Mouse (Mus musculus): ENCODE data around the gene Zfp668. TPM values are rescaled to one million over a fixed set of nuclear protein-coding genes. Genes with fewer than 3 reads are reported as not detected.
A peak's percentile ranks its signal among the peaks of the same experiment; 100 is the strongest.
"Not testable (repeated sequence)": the region's sequence is repeated elsewhere in the genome, so short reads cannot be mapped to it uniquely, and the experiment has no call there.

Zfp668 gene
- total RNA-seq, 2 experiments from 2014 or later: 8.8 to 10.1 TPM

DNA sequence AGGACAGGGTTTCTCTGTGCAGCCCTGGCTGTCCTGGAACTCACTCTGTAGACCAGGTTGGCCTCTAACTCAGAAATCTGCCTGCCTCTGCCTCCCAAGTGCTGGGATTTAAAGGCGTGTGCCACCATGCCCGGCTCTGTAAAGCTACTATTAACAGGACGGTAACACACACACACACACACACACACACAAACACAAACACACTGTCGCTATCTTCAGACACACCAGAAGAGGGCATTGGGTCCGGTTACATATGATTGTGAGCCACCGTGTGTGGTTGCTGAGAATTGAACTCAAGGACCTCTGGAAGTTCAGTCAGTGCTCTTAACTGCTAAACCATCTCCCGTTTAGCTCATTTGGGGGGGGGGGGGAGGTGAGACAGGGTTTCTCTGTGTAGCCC lies 19.3 kb upstream of the Zfp668 start:
- not testable (repeated sequence) for DNase-seq (ENCODE audit: low spot score in 2 of 2)

DNA sequence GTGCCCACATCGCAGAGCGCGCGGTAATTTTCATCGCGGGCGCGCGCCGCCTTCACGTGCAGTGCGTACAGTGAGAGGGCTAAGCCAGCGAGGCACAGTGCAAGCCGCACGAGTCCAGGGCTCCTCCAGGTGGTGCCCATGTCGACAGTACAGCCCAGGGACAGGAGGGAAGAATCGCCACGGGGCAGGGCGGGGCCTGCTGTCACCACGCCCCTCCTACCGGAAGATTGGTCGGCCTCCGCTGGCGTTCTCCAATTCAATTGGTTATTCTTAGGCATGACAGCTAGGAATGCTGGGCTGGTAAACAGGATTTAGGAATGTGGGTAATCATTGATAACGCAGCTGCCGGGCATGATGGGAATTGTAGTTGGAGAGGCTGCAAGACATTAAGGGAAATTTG lies 18.8 kb upstream of the Zfp668 start, which contains the start of the genes Gm21974 and Vkorc1:
Gene Gm21974, minus strand, starts transcription at position 13 of the 400 bp plus-strand sequence.
Gene Vkorc1, minus strand, starts transcription at position 176 of the 400 bp plus-strand sequence.
- DNase-seq (ENCODE audit: low spot score in 2 of 2): peak; percentile 87 to 92

DNA sequence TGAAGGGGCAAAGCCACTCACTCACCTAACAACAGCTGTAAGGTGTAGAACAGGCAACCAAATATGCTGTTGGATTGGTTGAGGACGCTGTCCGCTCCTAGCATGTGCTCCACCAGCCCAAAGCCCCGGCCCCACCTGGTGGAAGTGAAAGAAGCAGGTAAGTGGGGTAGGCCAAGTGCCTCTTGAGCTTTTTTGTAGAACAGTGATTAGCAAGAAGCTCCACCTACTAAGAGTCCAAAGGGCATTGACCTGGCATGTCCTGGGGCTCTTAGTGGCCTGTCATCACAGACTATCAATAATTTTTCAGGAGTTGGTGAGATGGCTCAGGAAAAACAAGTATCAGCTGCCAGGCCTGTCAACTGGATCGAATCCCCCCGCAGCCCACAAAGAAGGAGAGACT lies 17.9 kb upstream of the Zfp668 start:
- no peak for DNase-seq (ENCODE audit: low spot score in 2 of 2)

DNA sequence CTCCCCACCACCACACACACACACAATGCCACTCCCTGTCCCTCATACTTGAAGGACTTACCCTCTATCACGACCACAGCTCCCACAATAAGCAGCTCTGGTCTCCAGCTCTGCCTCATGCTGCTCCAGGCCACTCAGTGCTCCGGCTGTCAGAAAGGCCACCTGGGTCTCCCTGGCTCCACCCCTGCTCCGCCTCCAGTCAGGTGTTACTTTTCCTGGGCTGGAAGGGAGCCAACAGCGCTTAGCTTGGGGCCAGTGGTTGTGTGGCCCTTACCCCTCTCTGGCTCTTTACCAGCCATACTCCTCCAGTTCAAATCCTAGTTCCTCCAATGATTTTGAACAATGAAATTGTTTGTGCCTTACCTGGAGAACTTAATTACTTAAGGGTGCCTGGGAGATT lies 14.2 kb upstream of the Zfp668 start, which contains the start of gene Prss53:
Gene Prss53, minus strand, starts transcription at position 173 of the 400 bp plus-strand sequence.
- no peak for DNase-seq (ENCODE audit: low spot score in 2 of 2)

DNA sequence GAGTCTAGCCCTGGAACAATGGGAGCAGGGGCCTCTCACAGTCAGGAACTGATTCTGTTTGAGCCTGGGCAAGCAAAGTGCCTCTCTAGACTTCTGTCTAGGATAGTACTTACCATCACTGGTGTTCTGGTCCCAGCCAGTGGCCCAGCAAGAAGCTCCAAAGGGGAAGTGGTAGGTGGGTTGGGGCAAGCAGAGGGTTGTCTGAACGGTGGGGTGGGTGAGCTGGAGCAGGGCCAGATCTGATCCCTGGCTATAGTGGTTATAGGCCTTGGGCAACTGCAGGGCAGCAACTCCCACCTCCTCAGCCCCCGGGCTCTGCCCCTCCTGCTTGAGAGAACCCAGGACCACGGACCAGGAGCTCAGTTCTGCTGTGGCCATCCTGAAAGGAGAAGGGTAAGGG lies 12.2 kb upstream of the Zfp668 start:
- no peak for DNase-seq (ENCODE audit: low spot score in 2 of 2)

DNA sequence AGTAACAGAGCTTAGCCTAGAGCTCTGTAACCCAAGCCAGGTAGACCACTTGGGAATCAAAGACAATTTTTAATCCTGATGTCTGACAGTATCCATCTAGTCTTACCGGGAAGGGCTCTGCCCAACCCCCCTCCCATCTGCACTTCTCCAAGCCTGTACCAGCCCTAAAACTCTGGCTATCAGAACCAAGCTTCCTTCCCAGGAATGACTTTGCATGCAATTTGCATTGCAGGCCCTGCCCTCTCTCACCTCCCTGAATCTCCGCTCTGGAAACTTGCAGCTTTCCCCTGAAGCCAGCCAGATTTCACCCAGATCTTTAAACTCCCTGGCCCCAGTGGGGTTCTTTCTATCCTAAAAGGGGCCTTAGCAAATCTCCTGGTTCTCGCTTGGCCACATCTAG lies 11.2 kb upstream of the Zfp668 start:
- DNase-seq (ENCODE audit: low spot score in 2 of 2): no peak

DNA sequence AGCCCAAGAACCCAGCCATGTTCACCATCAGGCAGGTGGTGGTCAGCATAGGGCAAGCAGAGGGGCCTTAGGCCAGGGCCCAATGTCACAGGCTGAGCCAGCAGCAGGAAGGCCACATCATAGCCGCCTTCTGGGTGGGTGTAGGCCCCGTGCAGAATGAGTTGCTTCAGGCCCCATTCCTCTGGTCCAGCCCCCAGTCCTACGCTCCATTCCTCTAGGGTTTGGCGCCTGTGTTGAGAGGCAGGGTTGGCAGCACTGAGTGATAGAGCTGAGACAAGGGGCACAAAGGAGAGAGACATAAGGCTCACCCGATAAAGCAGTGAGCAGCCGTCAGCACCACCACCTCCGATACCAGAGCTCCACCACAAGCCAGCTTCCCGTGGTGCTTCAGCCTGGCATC lies 10.6 kb upstream of the Zfp668 start:
- no peak for DNase-seq (ENCODE audit: low spot score in 2 of 2)

DNA sequence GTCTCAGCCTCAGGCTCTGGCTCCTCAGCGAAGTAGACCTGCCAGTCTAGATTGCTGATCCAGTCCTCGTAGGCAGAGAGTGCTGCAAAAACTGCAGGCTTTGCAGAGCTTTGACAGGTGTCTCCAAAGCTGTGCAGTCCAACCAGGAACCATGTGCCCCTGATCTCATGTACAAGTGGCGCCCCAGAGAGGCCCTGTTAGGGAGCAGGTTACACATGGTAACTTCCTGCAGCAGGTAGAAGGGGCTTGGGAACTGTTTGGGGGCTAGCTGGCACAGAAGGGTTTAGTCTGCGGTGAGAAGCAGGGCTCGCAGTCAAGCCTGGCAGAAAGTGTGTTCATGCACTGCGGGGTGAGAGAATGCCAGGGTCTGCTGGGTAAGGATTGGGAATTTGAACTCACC lies 9.9 kb upstream of the Zfp668 start:
- no peak for DNase-seq (ENCODE audit: low spot score in 2 of 2)

DNA sequence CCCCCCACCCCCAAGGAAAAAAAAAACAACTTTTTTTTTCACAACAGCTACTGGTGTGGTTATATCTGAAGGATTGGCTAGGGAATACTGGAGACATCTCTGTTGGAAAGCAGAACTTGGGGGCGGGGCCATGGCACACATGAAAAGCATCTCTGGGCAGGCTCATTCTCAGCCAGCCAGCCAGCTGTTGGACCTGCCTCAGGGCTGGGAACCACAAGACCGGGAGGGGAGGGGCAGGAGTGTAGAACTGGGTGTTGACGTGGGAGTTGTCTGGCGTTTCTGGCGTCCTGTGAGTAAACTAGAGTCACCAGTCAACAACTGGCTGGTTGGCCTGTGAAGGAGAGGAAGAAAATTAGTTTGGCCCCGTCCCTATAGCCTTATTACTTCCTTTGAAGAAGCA lies 9.3 kb upstream of the Zfp668 start:
- peak in 1 of 2 experiments; percentile 60 for DNase-seq (ENCODE audit: low spot score in 2 of 2)

DNA sequence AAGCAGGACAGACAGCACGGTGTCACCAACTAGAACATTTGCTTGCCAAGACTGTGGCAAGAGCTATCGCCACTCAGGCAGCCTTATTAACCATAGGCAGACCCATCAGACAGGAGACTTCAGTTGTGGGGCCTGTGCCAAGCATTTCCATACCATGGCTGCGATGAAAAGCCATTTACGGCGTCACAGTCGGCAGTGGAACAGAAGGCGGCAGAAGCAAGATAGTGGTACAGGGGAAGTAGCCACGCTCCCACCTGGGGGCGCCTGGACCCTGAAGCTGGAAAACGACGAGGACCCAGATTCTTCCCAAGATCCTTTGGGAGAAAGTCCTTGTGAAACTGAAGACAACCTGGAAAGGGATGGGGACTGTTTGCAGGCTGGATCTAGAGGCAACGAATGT lies 3.8 kb upstream of the Zfp668 start:
- DNase-seq (ENCODE audit: low spot score in 2 of 2): no peak

DNA sequence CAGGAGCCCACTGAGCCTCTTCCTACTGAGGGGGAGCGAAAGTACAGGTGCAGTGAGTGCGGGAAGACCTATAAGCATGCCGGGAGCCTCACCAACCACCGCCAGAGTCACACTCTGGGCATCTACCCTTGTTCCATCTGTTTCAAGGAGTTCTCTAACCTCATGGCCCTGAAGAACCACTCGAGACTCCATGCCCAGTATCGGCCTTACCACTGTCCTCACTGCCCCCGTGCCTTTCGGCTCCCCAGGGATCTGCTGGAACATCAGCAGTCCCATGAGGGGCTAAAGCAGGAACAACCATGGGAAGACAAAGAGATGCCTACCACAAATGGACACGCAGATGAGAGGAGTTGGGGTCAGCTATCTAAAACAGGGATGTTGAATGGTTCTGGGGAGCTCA lies 2.7 kb upstream of the Zfp668 start:
- no peak for DNase-seq (ENCODE audit: low spot score in 2 of 2)

DNA sequence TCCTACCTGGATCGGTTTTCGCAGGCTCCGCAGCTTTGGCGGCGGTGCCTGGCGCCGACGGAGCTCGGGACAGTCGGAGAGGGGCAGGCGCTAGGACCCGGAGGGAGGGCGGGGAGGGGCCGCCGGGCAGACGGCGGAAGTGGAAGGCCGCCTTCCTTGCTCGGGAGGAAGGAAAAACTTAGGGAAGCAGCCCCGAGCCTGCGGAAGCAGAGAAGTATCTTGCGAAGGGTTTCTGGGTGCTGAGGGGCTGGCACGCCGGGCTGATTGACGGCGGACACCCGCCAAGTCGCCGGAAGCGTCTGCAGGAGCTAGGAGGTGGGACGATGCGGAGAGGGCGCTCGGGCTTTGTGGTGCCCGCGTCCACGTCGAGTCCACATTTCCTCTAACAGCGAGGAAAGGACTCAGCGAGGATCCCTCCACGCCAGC lies 574 bp downstream of the Zfp668 start, which contains the start of gene Zfp646:
Gene Zfp646, plus strand, starts transcription at position 181 of the 426 bp plus-strand sequence.
- DNase-seq (ENCODE audit: low spot score in 2 of 2): peak in 1 of 2 experiments; percentile 83

DNA sequence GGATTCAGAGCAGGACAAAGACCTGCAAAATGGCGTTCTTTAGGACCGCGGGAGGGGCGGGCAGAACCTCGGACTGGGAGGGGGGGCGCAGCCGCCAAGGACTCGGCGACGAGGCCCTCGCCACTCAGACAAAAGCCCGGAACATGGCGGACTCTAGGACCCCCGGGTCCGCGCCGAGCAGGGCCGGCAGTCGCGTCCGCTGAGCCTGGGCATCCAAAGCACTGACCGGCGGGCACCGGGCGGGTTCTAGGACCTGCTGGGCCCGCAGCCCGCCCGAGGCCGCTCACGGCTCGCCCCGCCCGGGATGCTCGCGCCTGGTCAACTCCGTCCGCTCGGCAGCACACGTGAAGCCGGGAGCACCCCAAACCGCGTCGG lies 1.0 kb downstream of the Zfp668 start:
- DNase-seq (ENCODE audit: low spot score in 2 of 2): peak; percentile 88 to 94

DNA sequence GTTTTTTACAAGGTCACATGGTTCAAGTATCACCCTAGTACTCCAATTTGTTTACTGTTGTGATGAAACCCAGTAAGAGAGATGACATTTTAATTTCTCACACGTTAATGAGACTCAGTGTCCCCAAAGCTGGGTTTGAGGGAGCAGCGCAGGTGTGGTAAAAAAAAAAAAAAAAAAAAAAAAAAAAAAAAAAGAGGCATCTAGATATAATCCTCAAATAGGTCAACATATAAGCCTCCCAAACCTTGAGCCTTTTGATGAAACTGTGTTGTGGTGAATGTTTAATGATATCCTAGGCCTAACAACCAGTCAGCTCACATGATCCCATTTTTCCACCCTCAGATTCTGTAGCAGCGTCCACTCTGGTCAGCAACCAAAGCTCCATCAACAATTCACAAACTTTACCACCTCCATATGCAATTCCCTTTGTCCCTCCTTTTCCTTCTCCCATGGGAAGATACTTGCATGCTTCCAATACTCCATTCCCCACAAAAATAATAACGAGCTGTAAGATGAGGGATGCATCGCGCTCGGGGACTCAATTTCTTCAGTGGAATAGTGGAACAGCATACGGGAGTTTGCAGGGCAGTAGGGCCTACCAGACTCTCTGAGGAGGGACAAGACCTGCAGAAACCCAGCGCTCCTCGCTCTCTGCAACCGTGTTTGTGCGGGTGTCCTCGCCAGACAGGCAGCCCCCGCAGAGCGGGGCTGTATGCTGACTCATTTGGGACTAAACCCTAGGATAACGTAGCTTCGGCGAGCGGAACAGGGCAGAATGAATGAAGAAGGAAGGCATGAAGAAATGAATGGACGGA lies 1.6 kb downstream of the Zfp668 start:
- no peak for DNase-seq (ENCODE audit: low spot score in 2 of 2)

DNA sequence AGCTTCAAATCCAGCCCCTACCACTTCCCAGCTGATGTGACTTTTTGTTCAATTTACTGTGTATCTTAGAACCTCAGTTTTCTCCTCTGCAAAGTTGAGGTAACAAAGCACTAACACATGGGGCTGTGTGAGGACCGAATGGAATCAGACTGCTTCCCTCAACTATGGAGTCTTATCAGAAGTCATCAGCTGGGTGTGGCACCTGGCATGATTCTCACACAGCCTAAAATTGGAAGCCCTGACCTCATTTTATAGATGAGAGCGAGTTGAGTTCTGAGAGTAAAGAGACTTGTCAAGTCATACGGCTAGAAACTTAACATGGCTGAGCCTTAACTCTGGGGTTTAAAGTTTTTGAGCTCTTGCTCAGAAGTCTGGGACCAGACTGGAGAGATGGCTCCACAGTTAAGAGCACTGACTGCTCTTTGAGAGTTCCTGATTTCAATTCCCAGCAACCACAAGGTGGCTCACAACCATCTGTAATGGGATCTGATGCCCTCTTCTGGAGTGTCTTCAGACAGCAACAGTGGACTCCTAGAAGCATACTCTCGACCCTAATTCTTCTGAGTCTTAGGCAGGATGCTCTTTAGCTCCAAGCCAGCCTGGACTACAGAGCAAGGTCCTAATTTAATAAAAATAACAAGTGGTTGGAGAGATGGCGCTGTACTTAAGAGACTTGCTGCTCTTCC lies 6.3 kb downstream of the Zfp668 start:
- no peak for DNase-seq (ENCODE audit: low spot score in 2 of 2)

DNA sequence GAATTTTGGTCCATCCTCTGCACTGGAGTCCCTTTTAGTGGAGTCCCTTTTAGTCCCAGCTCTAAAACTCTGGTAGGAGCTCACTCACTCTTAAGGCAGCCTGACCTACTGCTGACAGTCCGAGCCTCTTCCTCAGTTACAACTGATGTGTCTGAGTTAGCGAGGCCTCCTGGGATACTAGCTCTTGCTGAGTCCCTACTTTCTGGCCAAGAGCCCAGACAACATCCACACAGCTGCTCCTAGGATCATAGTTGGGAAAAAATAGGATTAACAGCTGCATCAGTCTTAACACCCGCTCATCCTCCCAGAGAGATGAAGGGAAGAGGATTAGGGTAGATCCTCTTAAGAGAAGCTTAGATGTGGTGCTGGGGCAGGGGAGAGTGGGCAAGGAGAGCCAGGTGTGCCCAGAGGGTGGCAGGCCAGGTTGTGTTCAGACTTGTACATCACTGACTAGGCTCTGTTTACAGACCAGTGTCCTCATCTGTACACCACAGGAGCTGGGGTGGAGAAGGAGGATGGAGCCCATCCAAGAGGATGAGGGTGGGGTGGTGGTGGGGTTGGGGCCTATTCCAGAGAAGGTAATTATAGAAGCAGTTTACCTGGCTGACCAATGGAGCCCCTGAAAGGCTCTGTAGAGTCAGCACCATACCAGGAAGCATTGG lies 7.3 kb downstream of the Zfp668 start:
- peak in 1 of 2 experiments; percentile 58 for DNase-seq (ENCODE audit: low spot score in 2 of 2)

DNA sequence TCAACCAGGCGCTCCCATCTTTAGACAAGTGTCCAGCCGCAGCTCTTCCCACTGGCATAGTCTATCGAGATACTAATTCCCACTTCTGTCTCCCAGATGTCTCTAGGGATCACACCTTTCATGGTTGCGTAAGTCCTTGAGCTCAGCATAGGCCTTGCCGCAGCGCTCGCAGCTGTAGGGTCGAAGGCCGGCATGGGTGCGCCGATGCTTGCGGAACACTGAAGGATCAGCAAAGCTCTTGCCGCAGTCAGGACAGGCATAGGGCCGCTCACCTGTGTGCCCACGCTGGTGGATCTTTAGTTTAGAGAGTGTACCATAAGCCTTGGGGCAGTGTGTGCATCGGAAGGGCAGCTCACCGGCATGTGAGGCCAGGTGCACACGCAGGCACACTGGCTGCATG lies 9.0 kb downstream of the Zfp668 start:
- DNase-seq (ENCODE audit: low spot score in 2 of 2): no peak

DNA sequence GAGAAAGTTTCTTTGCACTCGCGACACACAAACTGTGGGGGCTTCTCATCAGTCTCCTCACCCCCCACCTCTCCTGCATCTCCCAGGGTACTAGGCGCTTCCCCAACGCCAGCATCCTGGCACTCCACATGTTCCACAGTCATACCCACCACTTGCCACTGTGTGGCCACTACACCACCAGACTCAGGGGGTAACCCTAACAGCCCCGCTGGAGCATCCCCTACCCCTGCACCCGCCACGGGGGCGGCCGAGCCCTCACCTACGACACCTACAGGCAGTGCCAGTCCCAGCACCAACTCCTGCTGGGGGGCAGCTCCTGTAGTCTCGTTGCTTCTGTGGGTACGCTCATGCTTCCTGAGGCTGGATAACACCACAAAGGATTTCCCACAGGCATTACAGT lies 10.2 kb downstream of the Zfp668 start:
- DNase-seq (ENCODE audit: low spot score in 2 of 2): no peak

DNA sequence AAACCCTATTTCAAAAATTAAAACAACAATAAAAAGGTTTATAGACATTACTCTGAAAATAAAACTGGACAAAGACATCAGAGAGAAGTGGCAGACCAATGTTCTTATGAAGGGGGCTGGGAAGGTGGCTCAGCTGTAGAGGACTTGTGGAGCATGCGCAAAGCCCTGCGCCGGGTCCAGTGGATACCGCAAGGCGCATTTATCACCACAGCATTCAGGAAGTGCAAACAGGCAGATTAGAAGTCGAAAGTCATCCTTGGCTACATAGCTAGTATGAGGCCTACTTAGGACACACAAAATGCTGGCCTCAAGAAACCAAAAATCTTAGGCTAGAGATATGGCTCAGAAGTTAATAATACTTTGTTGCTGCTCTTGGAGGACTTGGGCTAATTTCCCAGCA lies 18.4 kb downstream of the Zfp668 start:
- no peak for DNase-seq (ENCODE audit: low spot score in 2 of 2)

DNA sequence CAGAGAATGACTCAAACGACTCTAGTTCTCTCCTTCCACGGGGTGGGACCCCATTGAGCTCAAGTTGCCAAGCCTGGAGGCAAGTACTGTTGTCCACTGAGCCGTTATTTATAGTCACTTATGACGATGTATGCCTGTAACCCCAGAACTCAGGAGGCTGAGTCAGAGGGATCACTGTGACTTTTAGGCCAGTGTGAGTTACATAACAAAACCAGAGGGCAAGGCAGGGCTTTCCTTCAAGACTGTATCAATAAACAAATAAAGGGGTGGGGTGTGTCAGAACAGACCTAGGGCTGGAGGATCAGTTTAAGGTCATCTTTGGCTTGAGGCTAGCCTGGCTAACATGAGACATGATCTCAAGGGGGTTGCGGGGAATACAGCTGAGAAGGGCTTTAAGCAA lies 25.7 kb downstream of the Zfp668 start:
- DNase-seq (ENCODE audit: low spot score in 2 of 2): no peak

DNA sequence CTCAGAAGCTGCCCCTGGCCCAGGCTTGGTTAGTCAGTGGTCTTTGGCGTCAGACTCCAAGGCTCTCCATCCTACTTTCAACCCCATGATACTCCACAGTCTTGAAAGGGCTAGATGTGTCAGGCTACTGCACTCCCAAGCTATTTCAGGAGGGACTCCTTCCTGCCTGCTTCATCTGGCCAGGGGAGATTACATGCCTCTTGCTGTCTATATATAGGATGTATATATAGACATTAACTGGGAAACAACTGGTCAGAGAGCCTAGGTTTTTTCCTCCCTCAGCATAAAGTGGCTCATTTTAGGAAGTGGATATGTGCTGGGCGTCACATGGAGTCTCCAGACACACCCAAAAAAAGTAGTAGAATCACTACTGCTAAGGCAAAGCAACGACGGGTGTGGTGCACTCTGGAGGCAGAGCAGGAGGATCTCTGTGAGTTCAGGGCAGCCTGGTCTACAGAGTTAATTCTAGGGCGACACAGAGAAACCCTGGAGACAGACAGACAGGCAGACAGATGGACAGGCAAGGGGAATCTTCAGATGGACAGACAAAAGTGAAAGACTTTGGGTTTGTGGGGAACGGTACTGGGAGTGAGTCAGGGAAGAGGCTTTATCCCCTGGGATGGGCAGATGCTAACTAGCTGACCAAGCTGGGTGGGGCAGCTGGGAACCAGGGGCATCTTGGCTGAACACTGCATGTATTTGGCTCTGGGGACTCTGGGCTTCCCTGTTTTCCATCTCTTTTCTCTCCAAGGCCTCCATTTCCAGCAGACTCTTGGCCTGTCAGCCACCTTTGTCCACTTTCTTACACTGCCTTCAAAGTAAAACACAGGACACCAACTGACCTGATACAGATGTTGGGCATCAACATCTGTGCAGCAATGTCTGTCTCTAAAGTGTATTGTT lies 26.4 kb downstream of the Zfp668 start:
- DNase-seq (ENCODE audit: low spot score in 2 of 2): no peak

Data from gastrocnemius, postnatal 4 days (tissue).